Mouse (Mus musculus) CH12.LX (cell line): ENCODE measurements around the gene Pias1. TPM values are rescaled to one million over a fixed set of nuclear protein-coding genes. Genes with fewer than 3 reads are reported as not detected.

ENCODE experiments used
- DNase-seq: peaks from one replicate; pipeline ENCODE4 v3.0.0-alpha.2; 2013; ENCODE audit errors: extremely low read depth
- H3K27ac ChIP-seq: 2 replicates; pipeline ENCODE4 v1.5.1; 2012; ENCODE audit warnings: low read depth, mild to moderate bottlenecking, control low read depth, moderate library complexity; ENCODE audit not compliant: insufficient read depth
- H3K27me3 ChIP-seq: replicated peaks from 2 replicates; pipeline ENCODE3; 2012; ENCODE audit warnings: inconsistent platforms
- H3K36me3 ChIP-seq, 2 experiments: replicated peaks in 1 of 2; 2 replicates each; pipeline versions ENCODE3 to v1.6.1; 2012; ENCODE audit warnings: inconsistent platforms in 1 of 2, low read length in 1 of 2, mild to moderate bottlenecking in 1 of 2, mixed read lengths in 1 of 2, moderate library complexity in 1 of 2; ENCODE audit not compliant: control insufficient read depth in 1 of 2, insufficient read depth in 1 of 2
- H3K4me1 ChIP-seq, 2 experiments: 2 replicates each; pipeline ENCODE4 v1.6.1; 2012; ENCODE audit warnings: inconsistent platforms in 1 of 2, moderate library complexity in 1 of 2; ENCODE audit not compliant: insufficient read depth in 2 of 2, control insufficient read depth in 1 of 2
- H3K4me2 ChIP-seq: 2 replicates; pipeline ENCODE4 v1.6.1; 2012; ENCODE audit warnings: low read depth, mild to moderate bottlenecking, control low read depth; ENCODE audit not compliant: poor library complexity, insufficient read depth, severe bottlenecking
- H3K4me3 ChIP-seq, 3 experiments: fragments of 150-350 bp in 1 of 3; sonication (generic) in 1 of 3; replicated peaks in 1 of 3; 2 replicates each; pipeline versions ENCODE3 to v1.5.1; 2011 to 2012; ENCODE audit warnings: low read depth in 2 of 3, low read length in 2 of 3, mild to moderate bottlenecking in 2 of 3, moderate library complexity in 2 of 3, control low read depth in 1 of 3, improper control_type of control experiment in 1 of 3, inconsistent platforms in 1 of 3, mixed read lengths in 1 of 3; ENCODE audit not compliant: poor library complexity in 1 of 3
- H3K79me2 ChIP-seq: replicated peaks from 2 replicates; pipeline ENCODE4 v1.6.1; 2012; ENCODE audit warnings: mild to moderate bottlenecking, moderate library complexity; ENCODE audit not compliant: control insufficient read depth, poor library complexity, insufficient read depth, severe bottlenecking; ENCODE audit errors: extremely low read depth
- H3K9ac ChIP-seq: 2 replicates; pipeline ENCODE4 v1.6.1; 2012; ENCODE audit warnings: low read depth, mild to moderate bottlenecking, control low read depth, moderate library complexity; ENCODE audit not compliant: insufficient read depth
- H3K9me3 ChIP-seq: replicated peaks from 2 replicates; pipeline ENCODE3; 2012; ENCODE audit warnings: low read length, inconsistent platforms, mixed read lengths
- BHLHE40 ChIP-seq: IDR thresholded peaks from 2 replicates; pipeline ENCODE4 v1.6.1; 2011; ENCODE audit warnings: mild to moderate bottlenecking, low read depth, low read length, improper control_type of control experiment
- CHD1 ChIP-seq: IDR thresholded peaks from 2 replicates; pipeline ENCODE4 v1.6.1; 2012; ENCODE audit warnings: low read depth, low read length, improper control_type of control experiment, inconsistent platforms
- CTCF ChIP-seq, 2 experiments: IDR thresholded peaks in 1 of 2; conservative IDR thresholded peaks in 1 of 2; 2 replicates each; pipeline ENCODE4 v1.5.1; 2011 to 2012; ENCODE audit warnings: low read depth in 2 of 2, low read length in 2 of 2, improper control_type of control experiment in 1 of 2, inconsistent platforms in 1 of 2, mild to moderate bottlenecking in 1 of 2, moderate library complexity in 1 of 2
- E2F4 ChIP-seq: IDR thresholded peaks from 2 replicates; pipeline ENCODE4 v1.6.1; 2011; ENCODE audit warnings: low read depth, low read length, improper control_type of control experiment; ENCODE audit not compliant: insufficient replicate concordance
- EP300 ChIP-seq: IDR thresholded peaks from 2 replicates; pipeline ENCODE4 v1.6.1; 2011; ENCODE audit warnings: low read length, improper control_type of control experiment
- HCFC1 ChIP-seq: IDR thresholded peaks from 2 replicates; pipeline ENCODE4 v1.6.1; 2012; ENCODE audit warnings: low read depth, mild to moderate bottlenecking, inconsistent platforms, low read length, improper control_type of control experiment
- MAFK ChIP-seq: IDR thresholded peaks from 2 replicates; pipeline ENCODE4 v1.6.1; 2011; ENCODE audit warnings: low read length, improper control_type of control experiment; ENCODE audit not compliant: insufficient replicate concordance
- NELFE ChIP-seq: IDR thresholded peaks from 2 replicates; pipeline ENCODE4 v1.6.1; 2011; ENCODE audit warnings: low read depth, low read length, improper control_type of control experiment
- PAX5 ChIP-seq: IDR thresholded peaks from 2 replicates; pipeline ENCODE4 v1.6.1; 2012; ENCODE audit warnings: low read length, inconsistent platforms, mixed read lengths
- POLR2A ChIP-seq: IDR thresholded peaks from 2 replicates; pipeline ENCODE4 v1.6.1; 2011; ENCODE audit warnings: low read depth, mild to moderate bottlenecking, improper control_type of control experiment, low read length
- POLR2AphosphoS2 ChIP-seq: IDR thresholded peaks from 2 replicates; pipeline ENCODE4 v1.6.1; 2011; ENCODE audit warnings: low read depth, low read length, improper control_type of control experiment
- RAD21 ChIP-seq: IDR thresholded peaks from 2 replicates; pipeline ENCODE4 v1.6.1; 2011; ENCODE audit warnings: low read depth, mild to moderate bottlenecking, low read length, improper control_type of control experiment, moderate library complexity
- RCOR1 ChIP-seq: conservative IDR thresholded peaks from 2 replicates; pipeline ENCODE4 v1.6.1; 2012; ENCODE audit warnings: low read depth, mild to moderate bottlenecking, inconsistent platforms, low read length, improper control_type of control experiment
- SMC3 ChIP-seq: IDR thresholded peaks from 2 replicates; pipeline ENCODE4 v1.6.1; 2011; ENCODE audit warnings: low read depth, low read length, improper control_type of control experiment
- TBP ChIP-seq: conservative IDR thresholded peaks from 2 replicates; pipeline ENCODE4 v1.6.1; 2011; ENCODE audit warnings: low read depth, low read length, improper control_type of control experiment
- UBTF ChIP-seq: IDR thresholded peaks from 2 replicates; pipeline ENCODE4 v1.6.1; 2012; ENCODE audit warnings: low read depth, mild to moderate bottlenecking, inconsistent platforms, low read length, improper control_type of control experiment, moderate library complexity
- dilution Hi-C: fragments of 300-500 bp; cut with MboI; formaldehyde crosslinking; loops from 2 replicates; pipeline ENCODE4 v1.14.3; 2020; ENCODE audit warnings: low sequenced_read_pairs; ENCODE audit not compliant: extremely low pct_unique_long_range_greater_than_20kb, extremely low pct_ligation_motif_present
- in situ Hi-C: fragments of 300-500 bp; cut with MboI; formaldehyde crosslinking; loops from 3 replicates; pipeline ENCODE4 v1.14.3; 2019; ENCODE audit warnings: low sequenced_read_pairs, low pct_ligation_motif_present, low pct_unique_long_range_greater_than_20kb, mixed read lengths
- polyA plus RNA-seq: library from polyadenylated mRNA; unstranded; fragments of >175 nt; gene quantifications from 2 replicates; pipeline ENCODE4 v1.2.1, GENCODE M21; 2012; ENCODE audit warnings: low read depth; ENCODE audit not compliant: insufficient read length
- total RNA-seq, 2 experiments: library from RNA; depleted of rRNA; stranded (reverse); fragments of 300-350 nt in 1 of 2; fragments of >200 nt in 1 of 2; gene quantifications; 2 replicates each; pipeline ENCODE4 v1.2.3; 2012 to 2014

Pias1 gene
- total and polyA plus RNA-seq, 3 experiments = 8.0 to 22.7 (median 11.9) TPM

- TF ChIP-seq EP300 (0 out of 2 replicates have a peak, but pooled peaks have one; percentile 21), MAFK (0 out of 2 replicates have a peak, but pooled peaks have one; percentile 33), NELFE (no peak)
- H3K36me3 ChIP-seq = peaks cover 26 to 77% of the 10 kb centered on the region in 2 experiments
- dilution Hi-C loops = no loop called here
Observed at GRCm38 (mm10) chr9:62913390-62914069, 74.2 kb downstream of the Pias1 start.

DNA sequence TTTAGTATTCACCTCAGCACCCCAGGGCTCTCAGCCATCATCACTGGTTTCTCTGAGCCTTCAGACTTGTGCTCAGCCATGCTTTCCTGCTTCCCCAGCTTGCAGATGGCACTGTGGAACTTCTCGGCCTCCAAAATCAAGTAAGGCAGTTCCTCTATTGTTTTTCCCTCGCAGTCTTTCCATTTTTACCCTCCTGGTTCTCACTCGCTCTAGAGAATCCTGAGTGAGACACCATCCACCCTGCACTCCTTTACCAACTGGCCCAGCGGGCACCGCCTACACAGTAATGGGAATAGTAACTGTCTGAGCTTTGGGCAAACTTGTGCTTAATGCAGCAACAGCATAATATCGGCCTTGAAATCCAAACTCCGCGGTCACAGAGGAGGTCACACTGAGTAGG is 82.7 kb downstream of the Pias1 start:
- Histone ChIP-seq H3K9me3 (peaks cover 8% of the 10 kb centered on the region), H3K4me2 (no peak overlapping the region), H3K4me3 (no peak overlapping the region), H3K9ac (no peak overlapping the region), H3K27ac (no peak overlapping the region), H3K36me3 (peaks cover 21 to 69% of the 10 kb centered on the region in 2 experiments), H3K79me2 (no peaks in the 10 kb centered on the region), H3K27me3 (no peaks in the 10 kb centered on the region)
- dilution Hi-C loops = no loop called here
- in situ Hi-C loops = no loop called here
- TF ChIP-seq CTCF (conservative IDR thresholded peaks at IDR 0.05 in 1 of 2, IDR thresholded peaks at IDR 0.05 in 1 of 2; ENCODE audit: low read depth in 2 of 2, low read length in 2 of 2) (no peak), POLR2A (no peak), E2F4 (no peak), RAD21 (no peak), HCFC1 (no peak), TBP (no peak), BHLHE40 (no peak), CHD1 (no peak), RCOR1 (no peak), UBTF (no peak), SMC3 (no peak), PAX5 (no peak), POLR2AphosphoS2 (no peak)
- TF ChIP-seq, all 38 proteins: peak for 0
- no peak for DNase-seq
- H3K4me1 ChIP-seq = no peaks in the 10 kb centered on the region

More at GRCm38 (mm10) chr9:62913390-62914069, 74.2 kb downstream of the Pias1 start:
- Histone ChIP-seq H3K79me2 (0 out of 2 replicates have a peak, but pooled peaks cover 2% of the 10 kb centered on the region), H3K9me3 (peaks cover 5% of the 10 kb centered on the region), H3K9ac (no peak overlapping the region), H3K4me3 (no peak overlapping the region), H3K27ac (no peak overlapping the region), H3K4me2 (no peak overlapping the region), H3K27me3 (no peaks in the 10 kb centered on the region), H3K4me1 (peaks cover 7 to 30% of the 10 kb centered on the region in 2 experiments)
- peak; percentile 30 for DNase-seq
- in situ Hi-C loops = no loop called here
